ENCODE assay signal across 19 mouse cellular contexts in the genomic region with DNA sequence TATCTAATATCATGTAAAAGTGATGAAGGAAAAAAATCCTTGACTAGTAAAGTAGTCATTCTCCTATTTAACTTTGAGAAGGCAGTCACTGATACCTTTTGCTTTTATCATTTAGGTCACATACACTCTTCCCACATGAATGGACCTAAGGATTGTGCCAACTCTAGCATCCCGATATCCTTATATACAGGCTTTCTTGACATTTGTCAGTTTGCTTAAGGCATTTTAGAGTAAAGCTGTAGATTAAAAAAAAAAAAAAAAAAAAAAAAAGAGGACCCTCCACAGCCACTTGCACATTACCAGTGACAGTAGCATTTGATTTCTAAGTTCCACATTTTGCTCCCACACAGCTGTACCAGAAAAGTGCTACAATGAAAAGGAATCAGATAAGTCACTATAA.
"Had no signal": no experiment of that assay in that cellular context is flagged by ENCODE, and none has a peak within 500 bp of the region (broad histone marks: within the 10 kb centered on the region; RNA-seq: fewer than 3 reads in every experiment).

No protein-coding gene starts in this region.

- ATAC-seq: liver, postnatal 0 days; lung, postnatal 0 days; midbrain, embryonic 15.5 days had no signal

- H3K36me3 ChIP-seq: liver, embryonic 13.5 days; liver, embryonic 15.5 days; lung, embryonic 15.5 days; midbrain, embryonic 15.5 days; neural tube, embryonic 12.5 days; stomach, embryonic 15.5 days had no signal

- H3K4me2 ChIP-seq: liver, embryonic 13.5 days; liver, embryonic 15.5 days; lung, embryonic 15.5 days; midbrain, embryonic 11.5 days; midbrain, embryonic 15.5 days; neural tube, embryonic 12.5 days; stomach, embryonic 15.5 days had no signal

- DNase-seq: liver, embryonic 13.5 days; liver, postnatal 0 days; lung, adult 2 months; lung, postnatal 14 days; lung, postnatal 36 days; right cerebral cortex, postnatal 14 days; thymus, adult 2 months; thymus, postnatal 25 days; thymus, postnatal 4 days had no signal

- H3K27me3 ChIP-seq: liver, embryonic 13.5 days; liver, embryonic 15.5 days; lung, embryonic 15.5 days; megakaryocyte, embryonic 14.5 days; midbrain, embryonic 15.5 days; neural tube, embryonic 12.5 days; stomach, embryonic 15.5 days had no signal

- H3K9me3 ChIP-seq: liver, embryonic 13.5 days; liver, embryonic 15.5 days; lung, embryonic 15.5 days; megakaryocyte, embryonic 14.5 days; midbrain, embryonic 15.5 days; neural tube, embryonic 12.5 days; stomach, embryonic 15.5 days had no signal

- H3K4me3 ChIP-seq: liver, embryonic 13.5 days; liver, embryonic 15.5 days; lung, embryonic 15.5 days; megakaryocyte, embryonic 14.5 days; midbrain, embryonic 15.5 days; neural tube, embryonic 12.5 days; stomach, embryonic 15.5 days had no signal

- H3K9ac ChIP-seq: liver, embryonic 13.5 days; liver, embryonic 15.5 days; liver, postnatal 0 days; lung, embryonic 15.5 days; midbrain, embryonic 15.5 days; neural tube, embryonic 12.5 days; stomach, embryonic 15.5 days had no signal

- H3K27ac ChIP-seq: liver, embryonic 13.5 days; liver, embryonic 15.5 days; lung, embryonic 15.5 days; macrophage; midbrain, embryonic 15.5 days; neural tube, embryonic 12.5 days; stomach, embryonic 15.5 days; stomach, postnatal 0 days had no signal

- H3K4me1 ChIP-seq: liver, embryonic 13.5 days; liver, embryonic 15.5 days; lung, embryonic 15.5 days; megakaryocyte, embryonic 14.5 days; midbrain, embryonic 15.5 days; neural tube, embryonic 12.5 days; stomach, embryonic 15.5 days had no signal
